Mouse (Mus musculus) erythroblast, embryonic 14.5 days (primary cell): ENCODE results near the gene Snx5.

Source experiments
- GATA1 ChIP-seq: IDR thresholded peaks from 2 replicates; pipeline ENCODE4 v1.6.1; 2012; ENCODE audit warnings: low read length, inconsistent platforms, mixed read lengths
- TAL1 ChIP-seq: IDR thresholded peaks from 3 replicates; pipeline ENCODE4 v1.6.1; 2012; ENCODE audit warnings: low read length, inconsistent platforms, mixed read lengths

DNA sequence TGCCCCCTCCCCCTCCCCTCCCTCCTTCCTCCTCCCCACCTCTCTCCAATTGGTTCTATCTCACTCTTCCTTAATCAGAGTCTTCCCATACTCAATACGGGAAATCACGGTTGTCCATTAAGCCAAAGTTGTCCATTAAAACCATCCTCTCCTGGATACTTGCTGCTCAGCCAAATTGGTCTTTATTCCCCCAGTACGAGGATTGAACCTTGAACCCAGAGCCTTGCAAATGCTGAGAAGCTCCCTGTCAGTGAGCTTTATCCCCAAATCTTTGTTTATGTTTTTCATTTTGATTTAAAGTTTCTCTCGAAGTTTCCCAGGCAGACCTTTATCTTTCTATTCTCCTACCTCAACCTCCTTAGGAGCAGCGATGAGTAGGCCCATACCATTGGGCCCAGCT is 67.7 kb downstream of the Snx5 start:
- no peak for TF ChIP-seq GATA1
- TF ChIP-seq TAL1 = no peak
